Mouse (Mus musculus) ES-Bruce4 (cell line): ENCODE measurements around the gene Fads6.

Experiments used
- CTCF ChIP-seq: IDR thresholded peaks from one replicate; pipeline ENCODE4 v1.8.1; 2011; ENCODE audit warnings: low read depth, low read length
- POLR2A ChIP-seq: IDR thresholded peaks from one replicate; pipeline ENCODE4 v1.8.1; 2011; ENCODE audit warnings: low read length; ENCODE audit not compliant: insufficient read depth

- TF ChIP-seq POLR2A (no peak), CTCF (no peak)
Measured at GRCm38 (mm10) chr11:115265771-115266399, 31.6 kb downstream of the Fads6 start.
